Mouse (Mus musculus): ENCODE measurements around the gene Gm20431. TPM values are rescaled to one million over a fixed set of nuclear protein-coding genes. Genes with fewer than 3 reads are reported as not detected.
"Not testable (repeated sequence)": the region's sequence is repeated elsewhere in the genome, so short reads cannot be mapped to it uniquely, and the experiment has no call there.

Gene Gm20431
- total RNA-seq, 2 experiments from 2014 or later: 6.1 TPM; not detected in 1

DNA sequence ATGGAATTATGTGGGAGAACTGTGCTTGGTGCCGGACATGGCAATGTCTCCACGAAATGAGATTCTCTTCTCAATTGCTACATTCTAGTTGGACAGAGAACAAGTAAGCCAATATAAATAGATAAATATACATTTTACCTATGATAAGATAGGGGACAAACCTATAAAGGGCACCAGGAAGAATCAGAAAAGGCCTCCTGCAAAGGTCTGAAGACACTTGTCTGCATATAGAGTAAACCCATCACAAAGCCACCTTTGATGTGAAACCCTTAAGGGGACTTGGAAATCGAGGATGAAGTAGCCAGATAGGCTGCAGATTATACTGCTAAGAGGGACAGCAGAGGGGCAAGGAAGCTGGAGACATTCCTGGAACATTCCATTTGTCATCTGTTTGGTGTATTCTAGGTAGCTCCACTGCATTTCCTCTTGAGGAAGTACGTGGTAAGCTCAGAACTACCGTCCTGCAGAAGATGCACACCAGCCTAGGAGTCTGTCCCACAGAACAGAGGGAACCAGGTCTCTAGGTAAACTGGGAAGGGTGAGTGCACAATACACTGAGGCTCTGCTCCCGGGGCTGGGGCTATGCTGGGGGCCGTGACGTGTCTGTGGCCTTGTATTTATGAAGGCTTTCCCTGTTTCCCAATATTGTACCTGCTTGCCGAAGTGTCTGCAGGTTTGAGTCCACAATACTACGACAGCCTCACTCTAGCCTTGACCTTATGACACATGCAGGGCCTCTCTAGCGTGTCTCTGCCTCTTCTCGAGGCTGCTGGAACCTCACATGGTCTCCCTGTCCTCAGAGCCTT is 28.4 kb downstream of the Gm20431 start:
- no peak for ATAC-seq (ENCODE audit: poor library complexity, severe bottlenecking)

GRCm38 (mm10) chr2:167631591-167632448 is 29.5 kb downstream of the Gm20431 start, which contains the start of gene Ube2v1:
Gene Ube2v1, minus strand, starts transcription at chr2:167632095.
- ATAC-seq (ENCODE audit: poor library complexity, severe bottlenecking): peak; percentile 81

DNA sequence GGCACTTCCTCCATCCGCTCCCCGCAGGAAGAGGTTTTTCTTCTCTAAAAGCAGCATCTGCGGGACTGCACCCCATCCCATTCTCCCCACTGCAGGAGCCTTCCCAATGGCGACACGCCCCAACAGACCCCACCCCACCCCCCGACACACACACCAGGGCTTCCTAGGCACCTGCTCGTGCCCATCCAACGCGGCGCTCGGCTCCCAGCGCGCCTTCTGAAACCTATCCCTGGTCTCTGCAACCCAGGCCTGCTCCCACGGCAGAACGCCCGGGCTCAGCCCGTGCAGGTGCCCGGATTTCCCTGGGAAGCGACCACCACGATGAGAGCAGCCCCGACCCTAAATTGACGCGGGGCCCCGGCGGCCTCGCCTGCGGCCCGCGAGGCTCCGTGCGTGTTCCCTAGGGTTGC is 30.1 kb downstream of the Gm20431 start:
- no peak for ATAC-seq (ENCODE audit: poor library complexity, severe bottlenecking)

DNA sequence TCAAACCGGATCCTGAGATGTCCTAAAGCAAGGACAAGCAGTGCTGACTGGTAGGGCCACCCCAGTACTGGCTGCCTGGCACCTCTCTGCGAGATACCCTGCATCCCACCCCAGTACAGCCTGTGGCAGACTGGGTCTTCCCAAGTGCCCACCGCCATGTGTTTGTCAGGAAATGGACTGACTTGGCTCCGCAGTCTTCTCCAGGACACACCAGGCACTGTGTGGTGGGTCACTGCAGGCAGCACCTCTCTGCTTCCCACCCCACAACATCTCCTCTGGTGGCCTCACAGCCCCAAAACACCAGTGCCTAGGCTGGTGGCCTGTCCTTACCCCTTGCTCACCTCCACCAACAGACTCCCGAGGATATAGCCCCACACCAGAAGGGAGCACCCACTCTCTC is 30.9 kb downstream of the Gm20431 start:
- no peak for ATAC-seq (ENCODE audit: poor library complexity, severe bottlenecking)

DNA sequence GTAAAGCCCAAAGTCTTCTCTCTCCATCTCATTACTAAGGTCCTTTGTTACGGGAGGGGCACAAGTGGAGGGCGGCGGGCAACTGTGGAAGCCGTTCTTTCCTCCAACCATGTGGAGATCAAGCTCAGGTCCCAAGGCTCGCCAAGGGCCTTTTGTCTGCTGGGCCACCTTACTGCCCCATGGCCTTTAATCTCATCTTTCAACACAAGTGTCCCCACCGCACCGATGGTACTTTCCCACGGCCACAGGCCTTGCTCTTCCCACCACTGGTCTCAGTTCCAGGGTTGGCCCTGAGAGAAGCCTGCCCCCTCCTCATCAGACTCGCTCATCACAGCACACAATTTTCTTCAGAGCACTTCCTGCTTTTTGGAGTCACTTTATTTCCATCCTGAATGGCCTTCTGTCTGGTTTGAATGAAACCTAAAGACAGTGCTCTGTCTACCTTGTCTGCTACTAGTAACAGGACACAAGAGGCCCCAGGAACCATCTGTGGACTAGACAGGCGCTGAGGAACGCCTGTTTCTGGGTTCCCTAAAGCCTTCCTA is 31.6 kb downstream of the Gm20431 start:
- ATAC-seq (ENCODE audit: poor library complexity, severe bottlenecking): no peak

- ATAC-seq (ENCODE audit: poor library complexity, severe bottlenecking): peak; percentile 11; the same call in 1 of the 2 replicates
Measured at GRCm38 (mm10) chr2:167628872-167629271, 32.4 kb downstream of the Gm20431 start.

DNA sequence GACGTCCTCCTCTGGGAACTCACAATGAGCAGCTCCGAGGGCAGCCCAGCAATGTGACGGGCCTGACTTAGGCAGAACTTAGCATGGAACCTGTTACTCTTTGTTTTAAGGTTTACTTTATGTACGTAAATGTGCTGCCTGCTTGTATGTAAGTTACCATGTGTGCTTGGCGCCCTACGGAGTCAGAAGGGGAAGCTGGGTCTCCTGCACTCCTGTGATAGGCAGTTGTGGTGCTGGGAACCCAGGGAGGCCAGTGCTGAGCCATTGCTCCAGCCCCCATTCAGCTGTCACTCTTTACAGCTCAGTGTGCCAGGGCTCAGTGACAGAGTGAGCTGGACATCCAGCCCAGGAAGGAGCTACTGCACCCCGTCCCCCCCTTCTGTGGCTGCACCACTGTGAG is 34.3 kb downstream of the Gm20431 start:
- no peak for ATAC-seq (ENCODE audit: poor library complexity, severe bottlenecking)

DNA sequence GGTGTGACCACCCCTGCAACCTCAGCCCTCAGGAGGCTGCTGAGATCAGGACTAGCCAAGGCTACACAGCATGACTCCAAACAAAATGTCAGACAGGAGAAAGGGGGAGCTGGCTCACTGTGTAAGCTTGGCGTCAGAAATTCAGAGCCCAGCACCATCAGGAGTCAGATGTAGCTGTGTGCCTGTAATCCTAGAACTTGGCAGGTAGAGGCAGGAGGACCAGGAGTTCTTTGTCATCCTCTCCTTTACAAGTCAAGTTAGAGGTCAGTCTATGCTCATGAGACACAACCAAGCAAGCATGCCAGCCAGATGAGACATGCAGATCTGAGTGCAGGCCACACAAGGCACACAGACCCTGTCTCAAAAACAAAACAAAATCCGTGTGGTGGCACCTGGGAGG is 35.6 kb downstream of the Gm20431 start:
- ATAC-seq (ENCODE audit: poor library complexity, severe bottlenecking): no peak

- no peak for ATAC-seq (ENCODE audit: poor library complexity, severe bottlenecking)
Measured at GRCm38 (mm10) chr2:167624368-167625075, 36.8 kb downstream of the Gm20431 start.

GRCm38 (mm10) chr2:167622965-167623364 is 38.3 kb downstream of the Gm20431 start:
- ATAC-seq (ENCODE audit: poor library complexity, severe bottlenecking): no peak

DNA sequence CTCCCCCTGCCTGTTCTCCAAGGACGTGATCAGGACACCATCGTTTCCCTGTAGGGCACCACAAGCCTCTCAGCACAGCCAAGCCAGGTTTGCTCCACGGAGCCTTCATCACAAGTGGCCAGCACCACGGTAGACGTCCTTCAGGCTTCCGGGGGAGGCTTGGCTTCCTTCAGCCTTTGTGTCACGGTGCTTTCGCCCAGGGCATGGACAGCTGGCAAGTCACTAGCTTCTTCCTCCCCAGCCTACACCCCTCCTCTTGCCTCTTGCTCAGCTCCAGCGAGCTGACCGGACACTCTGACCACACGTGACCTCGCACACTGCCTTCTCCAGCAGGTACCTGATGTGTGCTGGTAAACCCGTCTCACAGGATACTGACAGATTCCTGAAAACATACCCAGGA is 38.9 kb downstream of the Gm20431 start:
- ATAC-seq (ENCODE audit: poor library complexity, severe bottlenecking): no peak

- ATAC-seq (ENCODE audit: poor library complexity, severe bottlenecking): no peak
Measured at GRCm38 (mm10) chr2:167621255-167622087, 39.8 kb downstream of the Gm20431 start.

DNA sequence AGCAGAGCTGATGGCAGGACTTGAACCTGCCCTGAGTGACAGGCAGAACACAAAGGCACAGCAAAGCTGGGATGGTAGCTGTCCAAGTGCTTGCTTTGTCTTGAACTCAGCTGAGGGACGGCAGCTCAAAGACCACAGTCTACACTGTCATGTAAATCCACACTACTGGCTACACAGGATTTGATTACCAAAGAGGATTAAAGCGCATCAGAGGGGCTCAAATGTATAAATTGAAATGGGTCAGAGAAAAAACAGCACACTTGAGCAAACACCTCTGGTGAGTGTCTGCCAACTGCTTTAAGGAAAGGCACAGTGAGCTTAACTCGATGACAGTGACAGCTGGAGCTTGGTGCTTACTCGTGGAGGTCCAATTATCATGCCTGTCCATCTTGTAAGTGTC is 43.8 kb downstream of the Gm20431 start:
- no peak for ATAC-seq (ENCODE audit: poor library complexity, severe bottlenecking)

- ATAC-seq (ENCODE audit: poor library complexity, severe bottlenecking): no peak
Measured at GRCm38 (mm10) chr2:167617034-167617433, 44.3 kb downstream of the Gm20431 start.

DNA sequence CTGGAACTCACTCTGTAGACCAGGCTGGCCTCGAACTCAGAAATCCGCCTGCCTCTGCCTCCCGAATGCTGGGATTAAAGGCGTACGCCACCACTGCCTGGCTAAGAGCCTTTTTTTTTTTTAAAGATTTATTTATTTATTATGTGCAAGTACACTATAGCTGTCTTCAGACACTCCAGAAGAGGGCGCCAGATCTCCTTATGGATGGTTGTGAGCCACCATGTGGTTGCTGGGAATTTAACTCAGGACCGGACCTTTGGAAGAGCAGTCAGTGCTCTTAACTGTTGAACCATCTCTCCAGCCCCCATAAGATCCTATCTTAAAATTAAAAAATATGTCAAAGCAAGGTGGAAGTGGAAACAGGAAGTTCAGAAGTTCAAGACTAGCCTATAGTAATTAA is 48.0 kb downstream of the Gm20431 start:
- not testable (repeated sequence) for ATAC-seq (ENCODE audit: poor library complexity, severe bottlenecking)

DNA sequence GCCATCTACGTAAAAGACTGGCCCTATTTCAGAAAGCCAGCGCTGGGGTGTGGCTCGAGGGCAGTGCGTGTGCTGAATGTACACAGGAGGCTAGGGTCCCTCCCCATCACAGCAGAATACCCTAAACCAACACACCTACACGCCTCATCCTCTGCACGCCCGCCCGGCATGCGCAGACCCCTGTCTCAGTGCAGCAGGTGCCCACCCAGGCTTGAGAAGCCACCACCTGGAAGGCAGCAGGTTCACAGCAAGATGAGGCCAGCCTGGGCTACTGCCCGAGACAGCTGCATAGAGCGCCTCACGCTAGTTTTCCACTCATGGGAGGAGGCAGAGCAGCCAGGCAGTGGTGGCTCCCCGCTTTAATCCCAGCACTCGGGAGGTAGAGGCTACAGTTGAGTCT is 49.2 kb downstream of the Gm20431 start:
- no peak for ATAC-seq (ENCODE audit: poor library complexity, severe bottlenecking)

DNA sequence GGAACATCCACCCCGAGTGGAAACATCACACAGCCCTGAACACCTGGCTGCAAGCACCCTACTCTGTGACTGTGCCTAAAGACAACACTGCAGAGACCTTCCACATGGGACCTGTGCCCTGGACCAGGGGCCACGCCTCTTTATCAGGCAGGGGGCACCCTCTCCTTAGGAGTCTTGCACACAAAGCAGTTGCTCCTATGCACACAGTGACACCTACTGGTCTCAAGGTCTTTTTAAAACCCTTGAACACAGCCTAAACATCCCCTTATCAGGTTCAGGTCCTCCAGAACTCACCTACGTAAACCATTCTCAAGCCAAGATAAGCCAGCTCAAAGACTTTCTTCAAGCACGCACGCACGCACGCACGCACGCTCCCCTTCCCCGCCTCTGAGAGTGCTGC is 50.0 kb downstream of the Gm20431 start:
- ATAC-seq (ENCODE audit: poor library complexity, severe bottlenecking): no peak

DNA sequence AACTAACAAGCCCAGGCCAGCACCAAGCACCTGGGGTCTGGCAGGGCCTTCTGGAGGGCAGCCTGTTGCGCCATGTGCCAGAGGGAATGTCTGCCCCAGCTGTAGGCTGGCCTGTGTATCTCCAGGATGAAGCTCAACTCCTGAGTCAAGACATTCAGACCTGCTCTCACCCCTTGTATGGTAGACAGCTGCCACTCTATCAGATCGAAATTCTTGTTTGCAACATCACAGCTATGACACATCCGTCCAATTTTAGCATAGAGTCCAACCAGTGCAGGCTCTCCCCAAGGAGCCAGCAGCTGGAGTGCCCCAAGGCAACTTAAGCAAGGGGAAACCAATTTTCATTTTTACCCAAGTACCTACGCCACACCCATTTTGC is 54.6 kb downstream of the Gm20431 start:
- ATAC-seq (ENCODE audit: poor library complexity, severe bottlenecking): no peak

- ATAC-seq (ENCODE audit: poor library complexity, severe bottlenecking): no peak
Measured at GRCm38 (mm10) chr2:167605817-167606744, 55.2 kb downstream of the Gm20431 start.
